Mouse (Mus musculus) intestine, postnatal 0 days (tissue): ENCODE results near the gene Cadps2. TPM values are rescaled to one million over a fixed set of nuclear protein-coding genes. Genes with fewer than 3 reads are reported as not detected.

Experiments used
- ATAC-seq: fragments of 200-750 bp; cut with Nextera tagmentation; 2 replicates; pipeline ENCODE4 v1.8.0; 2017; ENCODE audit warnings: mild to moderate bottlenecking, moderate TSS enrichment, moderate library complexity
- H3K27ac ChIP-seq: fragments of 300-500 bp; sonication (generic); 2 replicates; pipeline ENCODE4 v1.5.1; 2014; ENCODE audit warnings: mild to moderate bottlenecking, low read depth, low read length, moderate library complexity
- H3K27me3 ChIP-seq: fragments of 300-500 bp; sonication (generic); replicated peaks from 2 replicates; pipeline ENCODE4 v1.6.1; 2014; ENCODE audit warnings: low read length, mixed read lengths; ENCODE audit not compliant: control insufficient read depth, insufficient read depth
- H3K36me3 ChIP-seq: fragments of 300-500 bp; sonication (generic); 2 replicates; pipeline ENCODE4 v1.6.1; 2014; ENCODE audit warnings: mild to moderate bottlenecking, moderate library complexity; ENCODE audit not compliant: control insufficient read depth, insufficient read depth
- H3K4me1 ChIP-seq: fragments of 300-500 bp; sonication (generic); replicated peaks from 2 replicates; pipeline ENCODE4 v1.6.1; 2014; ENCODE audit warnings: antibody characterized with exemption, low read length, mixed read lengths; ENCODE audit not compliant: control insufficient read depth, insufficient read depth
- H3K4me2 ChIP-seq: fragments of 300-500 bp; sonication (generic); replicated peaks from 2 replicates; pipeline ENCODE4 v1.6.1; 2014; ENCODE audit warnings: low read depth, mild to moderate bottlenecking, moderate library complexity
- H3K4me3 ChIP-seq: fragments of 300-500 bp; sonication (generic); 2 replicates; pipeline ENCODE4 v1.5.1; 2014; ENCODE audit warnings: low read depth, low read length
- H3K9ac ChIP-seq: fragments of 300-500 bp; sonication (generic); 2 replicates; pipeline ENCODE4 v1.6.1; 2014; ENCODE audit warnings: mild to moderate bottlenecking, low read depth, low read length
- H3K9me3 ChIP-seq: fragments of 300-500 bp; sonication (generic); 2 replicates; pipeline ENCODE4 v1.6.1; 2016; ENCODE audit warnings: mixed run types; ENCODE audit not compliant: control insufficient read depth
- CTCF ChIP-seq: sonication (generic); IDR thresholded peaks from 2 replicates; pipeline ENCODE4 v1.5.1; 2016; ENCODE audit warnings: low read depth, mild to moderate bottlenecking, control low read depth, antibody characterized with exemption, moderate library complexity
- WGBS: fragments of 180-500 bp; shearing (Covaris S2); extraction: QIAGEN DNeasy Blood & Tissue Kit; methylation state at CpG from one replicate; pipeline ENCODE4 v1.1.7; 2014; 5-methylcytosine and 5-hydroxymethylcytosine counted together
- polyA plus RNA-seq: library from polyadenylated mRNA; unstranded; fragments of >200 nt; fragmentation: Nextera tagmentation; extraction: Ambion mirVana; gene quantifications from 2 replicates; pipeline ENCODE4 v1.2.1, GENCODE M21; 2015

Gene Cadps2
- 1.3 and 1.6 TPM in 2 replicates for polyA plus RNA-seq

- Histone ChIP-seq H3K4me1 (no peaks in the 10 kb centered on the region), H3K4me3 (peak within 1 kb of the TSS; percentile 68), H3K9me3 (no peaks in the 10 kb centered on the region), H3K4me2 (peak within 1 kb of the TSS; percentile 92), H3K27me3 (peaks cover 13% of the 10 kb centered on the region), H3K9ac (peak within 1 kb of the TSS; percentile 62), H3K27ac (peak within 1 kb of the TSS; percentile 21; the same call in 1 of the 2 replicates), H3K36me3 (no peaks in the 10 kb centered on the region)
- ATAC-seq = peak; percentile 86
- TF ChIP-seq CTCF = no peak
- WGBS = under 1% methylated on average over 107 of the region's 114 CpGs
Measured at GRCm38 (mm10) chr6:23839009-23839811, at the start of gene Cadps2. Gene Cadps2, minus strand, starts transcription at chr6:23839421.

GRCm38 (mm10) chr6:23886418-23886817 lies 47.2 kb upstream of the Cadps2 start:
- H3K4me1 ChIP-seq = no peaks in the 10 kb centered on the region
- H3K9ac ChIP-seq = no peak overlapping the region
- H3K27me3 ChIP-seq = no peaks in the 10 kb centered on the region
- no peaks in the 10 kb centered on the region for H3K9me3 ChIP-seq
- H3K27ac ChIP-seq = no peak overlapping the region
- peak; percentile 75 for TF ChIP-seq CTCF
- ATAC-seq = 0 out of 2 replicates have a peak, but pooled peaks have one; percentile 31
- no peak overlapping the region for H3K4me2 ChIP-seq
- H3K4me3 ChIP-seq = no peak overlapping the region
- WGBS = 8% methylated on average over 6 of the region's 6 CpGs
- H3K36me3 ChIP-seq = no peaks in the 10 kb centered on the region

- no peak for TF ChIP-seq CTCF
- Histone ChIP-seq H3K9me3 (no peaks in the 10 kb centered on the region), H3K27me3 (no peaks in the 10 kb centered on the region), H3K9ac (no peak overlapping the region), H3K4me3 (no peak overlapping the region), H3K36me3 (no peaks in the 10 kb centered on the region), H3K4me2 (no peak overlapping the region), H3K4me1 (no peaks in the 10 kb centered on the region), H3K27ac (no peak overlapping the region)
- ATAC-seq = no peak
- 83% methylated on average over 4 of the region's 4 CpGs for WGBS
Measured at GRCm38 (mm10) chr6:23876765-23877408, 37.7 kb upstream of the Cadps2 start.

GRCm38 (mm10) chr6:23876363-23876762 lies 37.1 kb upstream of the Cadps2 start:
- no peaks in the 10 kb centered on the region for H3K27me3 ChIP-seq
- no peaks in the 10 kb centered on the region for H3K9me3 ChIP-seq
- WGBS = 57% methylated on average over 4 of the region's 4 CpGs
- no peak overlapping the region for H3K27ac ChIP-seq
- no peak overlapping the region for H3K4me2 ChIP-seq
- H3K36me3 ChIP-seq = no peaks in the 10 kb centered on the region
- no peak overlapping the region for H3K9ac ChIP-seq
- TF ChIP-seq CTCF = no peak
- no peak overlapping the region for H3K4me3 ChIP-seq
- no peak for ATAC-seq
- H3K4me1 ChIP-seq = no peaks in the 10 kb centered on the region

GRCm38 (mm10) chr6:23873812-23874211 lies 34.6 kb upstream of the Cadps2 start:
- Histone ChIP-seq H3K4me1 (no peaks in the 10 kb centered on the region), H3K27ac (no peak overlapping the region)
- WGBS = 85% methylated on average over 4 of the region's 4 CpGs

GRCm38 (mm10) chr6:23873231-23873630 lies 34.0 kb upstream of the Cadps2 start:
- WGBS = 74% methylated on average over 3 of the region's 3 CpGs
- no peak for TF ChIP-seq CTCF
- H3K4me2 ChIP-seq = no peak overlapping the region
- no peaks in the 10 kb centered on the region for H3K36me3 ChIP-seq
- H3K4me3 ChIP-seq = no peak overlapping the region
- ATAC-seq = no peak
- no peaks in the 10 kb centered on the region for H3K9me3 ChIP-seq
- no peak overlapping the region for H3K9ac ChIP-seq
- no peak overlapping the region for H3K27ac ChIP-seq
- no peaks in the 10 kb centered on the region for H3K4me1 ChIP-seq
- no peaks in the 10 kb centered on the region for H3K27me3 ChIP-seq

More at GRCm38 (mm10) chr6:23873812-23874211, 34.6 kb upstream of the Cadps2 start:
- Histone ChIP-seq H3K36me3 (no peaks in the 10 kb centered on the region), H3K9ac (no peak overlapping the region), H3K4me2 (no peak overlapping the region), H3K9me3 (no peaks in the 10 kb centered on the region), H3K4me3 (no peak overlapping the region), H3K27me3 (no peaks in the 10 kb centered on the region)
- no peak for ATAC-seq
- no peak for TF ChIP-seq CTCF
